Mouse (Mus musculus) stomach, postnatal 0 days (tissue): ENCODE measurements around the gene Slc22a23.

Experiments used
- CTCF ChIP-seq: IDR thresholded peaks from 2 replicates; pipeline ENCODE4 v1.5.1; 2016; ENCODE audit warnings: antibody characterized with exemption, low read depth, mild to moderate bottlenecking, moderate library complexity
- EP300 ChIP-seq: optimal IDR thresholded peaks from 2 replicates; pipeline ENCODE3; 2016; ENCODE audit warnings: antibody characterized with exemption

- TF ChIP-seq CTCF (no peak), EP300 (no peak)
These were observed 139.8 kb downstream of the Slc22a23 start for GRCm38 (mm10) chr13:34205216-34205615.
